Mouse (Mus musculus) ES-E14 (cell line): ENCODE data around the gene Yeats2.

Experiments used
- HCFC1 ChIP-seq: IDR thresholded peaks from 2 replicates; pipeline ENCODE4 v1.6.1; 2012; ENCODE audit warnings: low read length, inconsistent platforms, borderline replicate concordance; ENCODE audit not compliant: insufficient read depth
- MAFK ChIP-seq: IDR thresholded peaks from 2 replicates; pipeline ENCODE4 v1.6.1; 2014; ENCODE audit warnings: mild to moderate bottlenecking, low read depth, low read length, inconsistent platforms; ENCODE audit not compliant: insufficient read depth
- ZC3H11A ChIP-seq: IDR thresholded peaks from 2 replicates; pipeline ENCODE4 v1.6.1; 2012; ENCODE audit warnings: low read depth, mild to moderate bottlenecking, inconsistent platforms, low read length, borderline replicate concordance
- ZNF384 ChIP-seq: IDR thresholded peaks from 2 replicates; pipeline ENCODE4 v1.6.1; 2012; ENCODE audit warnings: low read depth, low read length, inconsistent platforms

DNA sequence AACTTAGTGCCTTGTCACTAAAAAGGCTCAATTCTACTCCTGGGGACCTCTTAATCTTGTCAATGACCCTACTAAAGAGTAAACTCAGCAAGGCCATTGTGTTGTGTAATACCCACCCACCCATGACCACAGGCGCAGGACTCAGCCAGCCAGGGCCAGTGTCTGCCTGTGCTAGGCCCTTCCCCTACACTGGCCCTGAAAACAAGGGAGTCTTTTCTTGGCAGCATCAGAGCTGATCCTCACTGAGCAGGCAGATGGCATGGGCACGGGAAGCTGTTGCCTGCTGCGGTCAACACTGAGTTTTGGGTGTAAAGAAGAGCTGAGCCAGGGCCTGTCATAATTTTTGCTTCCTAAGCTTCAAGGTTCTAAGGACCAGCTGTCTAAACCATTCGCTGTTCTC lies 96.6 kb downstream of the Yeats2 start:
- TF ChIP-seq ZC3H11A (no peak), ZNF384 (no peak), MAFK (no peak), HCFC1 (no peak)
